Mouse (Mus musculus): ENCODE data around the gene 4921509C19Rik.

DNA sequence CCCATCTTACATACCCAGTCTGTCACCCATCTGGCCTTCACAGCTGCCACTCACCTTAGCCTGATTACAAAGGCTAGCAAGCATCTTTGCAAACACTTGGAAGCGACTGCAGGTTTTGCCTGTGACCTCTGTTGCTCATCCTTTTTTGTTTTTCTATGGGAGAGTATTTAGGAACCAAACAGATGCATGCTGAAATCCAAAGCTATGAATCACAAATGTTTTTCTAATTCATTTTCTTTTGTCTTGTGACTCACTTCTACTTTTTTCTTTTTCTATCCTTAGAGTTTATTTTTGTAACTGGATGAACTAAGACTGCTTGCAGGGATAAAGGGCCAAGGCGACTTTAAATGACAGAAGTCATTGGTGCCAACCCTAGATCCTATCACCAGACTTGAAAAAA, 49.6 kb upstream of the 4921509C19Rik start:
- no peak for TF ChIP-seq POLR2A (IDR thresholded peaks at IDR 0.05; ENCODE audit: control insufficient read depth in 1 of 2, insufficient read depth in 1 of 2, low read depth in 1 of 2, low read length in 2 of 2, poor library complexity in 1 of 2)
- no peak for TF ChIP-seq RCOR1 (IDR thresholded peaks at IDR 0.05; ENCODE audit: low read depth, low read length)
- TF ChIP-seq CTCF (IDR thresholded peaks at IDR 0.05 in 2 of 3, conservative IDR thresholded peaks at IDR 0.05 in 1 of 3; ENCODE audit: control insufficient read depth in 1 of 3, insufficient read depth in 1 of 3, low read depth in 2 of 3, low read length in 3 of 3, poor library complexity in 1 of 3, severe bottlenecking in 1 of 3) = no peak

Data from MEL (cell line).